Mouse (Mus musculus) liver, embryonic 13.5 days (tissue): Measurements from ENCODE around the gene Zfp982. TPM values are rescaled to one million over a fixed set of nuclear protein-coding genes. Genes with fewer than 3 reads are reported as not detected.
"Not testable (repeated sequence)": the region's sequence is repeated elsewhere in the genome, so short reads cannot be mapped to it uniquely, and the experiment has no call there.

ENCODE experiments used
- ATAC-seq: fragments of 200-750 bp; cut with Nextera tagmentation; 2 replicates; pipeline ENCODE4 v1.8.0; 2017; ENCODE audit warnings: low read depth, mild to moderate bottlenecking, moderate number of reproducible peaks, moderate library complexity
- DNase-seq: peaks from one replicate; pipeline ENCODE4 v3.0.0; 2022
- H3K27ac ChIP-seq: fragments of 300-500 bp; sonication (generic); 2 replicates; pipeline ENCODE4 v1.5.1; 2015; ENCODE audit warnings: moderate library complexity, mild to moderate bottlenecking, inconsistent platforms
- H3K27me3 ChIP-seq: fragments of 300-500 bp; sonication (generic); 2 replicates; pipeline ENCODE4 v1.6.1; 2015; ENCODE audit warnings: mild to moderate bottlenecking, inconsistent platforms
- H3K36me3 ChIP-seq: fragments of 300-500 bp; sonication (generic); 2 replicates; pipeline ENCODE4 v1.6.1; 2015; ENCODE audit warnings: mild to moderate bottlenecking, inconsistent platforms
- H3K4me1 ChIP-seq: fragments of 300-500 bp; sonication (generic); replicated peaks from 2 replicates; pipeline ENCODE4 v1.6.1; 2015; ENCODE audit warnings: inconsistent platforms
- H3K4me2 ChIP-seq: fragments of 300-500 bp; sonication (generic); 2 replicates; pipeline ENCODE4 v1.6.1; 2015; ENCODE audit warnings: inconsistent platforms, mild to moderate bottlenecking, moderate library complexity
- H3K4me3 ChIP-seq: fragments of 300-500 bp; sonication (generic); replicated peaks from 2 replicates; pipeline ENCODE4 v1.5.1; 2015; ENCODE audit warnings: mild to moderate bottlenecking, inconsistent platforms
- H3K9ac ChIP-seq: fragments of 300-500 bp; sonication (generic); 2 replicates; pipeline ENCODE4 v1.6.1; 2015; ENCODE audit warnings: mild to moderate bottlenecking, inconsistent platforms
- H3K9me3 ChIP-seq: fragments of 300-500 bp; sonication (generic); replicated peaks from 2 replicates; pipeline ENCODE4 v1.6.1; 2016; ENCODE audit warnings: inconsistent platforms
- WGBS: fragments of 180-500 bp; shearing (Covaris S2); methylation state at CpG from one replicate; pipeline ENCODE4 v1.1.7; 2015; ENCODE audit not compliant: insufficient replicate concordance; 5-methylcytosine and 5-hydroxymethylcytosine counted together
- polyA plus RNA-seq: library from polyadenylated mRNA; unstranded; fragments of >200 nt; fragmentation: Nextera tagmentation; extraction: Ambion mirVana; gene quantifications from 2 replicates; pipeline ENCODE4 v1.2.1, GENCODE M21; 2015

Zfp982 gene
- polyA plus RNA-seq, 1 experiment from 2014 or later = 2.4 TPM

DNA sequence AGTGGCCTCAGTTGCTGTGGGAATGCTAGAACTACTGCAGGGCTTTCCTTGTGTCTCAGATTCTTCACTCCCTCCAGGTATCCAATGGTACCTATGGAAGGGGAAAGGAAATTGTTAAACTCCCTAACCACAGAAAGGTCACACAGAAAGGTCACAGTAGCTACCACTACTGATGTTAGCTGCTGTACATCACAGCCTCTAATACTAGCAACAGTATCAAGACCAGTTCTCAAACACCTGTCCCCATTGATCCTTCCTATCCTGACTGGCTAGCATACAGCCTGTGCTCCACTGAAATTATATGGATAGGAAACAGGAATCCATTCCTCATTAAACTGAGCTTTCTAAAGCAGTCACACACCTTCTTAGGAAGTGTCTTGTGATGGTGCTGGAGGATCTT, 27.9 kb downstream of the Zfp982 start:
- Histone ChIP-seq H3K9ac (no peak overlapping the region), H3K27ac (no peak overlapping the region), H3K36me3 (no peaks in the 10 kb centered on the region), H3K4me1 (no peaks in the 10 kb centered on the region), H3K4me3 (no peak overlapping the region), H3K27me3 (no peaks in the 10 kb centered on the region), H3K4me2 (no peak overlapping the region), H3K9me3 (peaks cover 40% of the 10 kb centered on the region)
- DNase-seq = no peak
- ATAC-seq = 0 out of 2 replicates have a peak, but pooled peaks have one; percentile 18

DNA sequence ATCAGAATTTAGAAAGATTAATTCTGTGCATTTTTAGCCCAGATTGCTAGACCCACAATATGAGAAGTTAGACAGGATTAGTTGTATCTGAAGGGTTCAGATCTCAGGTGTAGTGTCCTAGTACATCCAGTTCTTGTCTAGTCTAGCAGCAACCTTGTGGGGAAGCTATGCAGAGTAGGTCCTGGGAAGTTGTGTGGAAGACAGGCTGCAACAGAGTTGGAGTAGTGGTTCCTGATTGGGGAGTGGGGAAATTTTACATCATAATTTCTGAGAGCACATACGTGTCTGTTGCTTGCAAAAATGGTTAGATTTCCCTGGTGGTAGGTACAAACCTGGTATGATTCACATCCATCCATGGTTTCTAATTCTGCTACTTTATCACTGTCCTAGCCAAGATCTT, 32.9 kb downstream of the Zfp982 start:
- no peak for DNase-seq
- H3K4me3 ChIP-seq = no peak overlapping the region
- H3K36me3 ChIP-seq = no peaks in the 10 kb centered on the region
- no peak overlapping the region for H3K4me2 ChIP-seq
- no peak for ATAC-seq
- no peaks in the 10 kb centered on the region for H3K4me1 ChIP-seq
- H3K9me3 ChIP-seq = peaks cover 41% of the 10 kb centered on the region
- no peak overlapping the region for H3K9ac ChIP-seq
- H3K27ac ChIP-seq = no peak overlapping the region
- 53% methylated on average over 1 of the region's 1 CpGs for WGBS
- no peaks in the 10 kb centered on the region for H3K27me3 ChIP-seq

DNA sequence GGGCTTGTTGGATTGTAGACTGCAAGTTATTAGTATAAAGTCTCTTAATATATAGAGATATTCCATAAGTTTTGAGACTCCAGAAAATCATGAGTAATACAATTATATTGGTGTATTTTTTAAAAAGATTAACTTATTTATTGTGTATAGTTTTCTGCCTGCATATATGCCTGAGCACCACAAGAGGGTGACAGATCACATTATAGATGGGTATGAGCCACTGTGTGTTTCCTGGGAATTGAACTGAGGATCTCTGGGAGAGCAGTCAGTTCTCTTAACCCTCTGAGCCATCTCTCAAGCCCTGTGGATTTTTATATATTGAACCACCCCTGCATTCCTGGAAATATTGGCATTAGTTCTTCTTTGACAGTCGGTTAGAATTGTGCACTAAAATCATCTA, 38.1 kb downstream of the Zfp982 start:
- no peak for ATAC-seq
- H3K36me3 ChIP-seq = no peaks in the 10 kb centered on the region
- H3K4me3 ChIP-seq = no peak overlapping the region
- no peaks in the 10 kb centered on the region for H3K4me1 ChIP-seq
- no peak overlapping the region for H3K9ac ChIP-seq
- 64% methylated on average over 1 of the region's 1 CpGs for WGBS
- peaks cover 18% of the 10 kb centered on the region for H3K9me3 ChIP-seq
- no peak for DNase-seq
- no peak overlapping the region for H3K4me2 ChIP-seq
- H3K27me3 ChIP-seq = no peaks in the 10 kb centered on the region
- no peak overlapping the region for H3K27ac ChIP-seq

DNA sequence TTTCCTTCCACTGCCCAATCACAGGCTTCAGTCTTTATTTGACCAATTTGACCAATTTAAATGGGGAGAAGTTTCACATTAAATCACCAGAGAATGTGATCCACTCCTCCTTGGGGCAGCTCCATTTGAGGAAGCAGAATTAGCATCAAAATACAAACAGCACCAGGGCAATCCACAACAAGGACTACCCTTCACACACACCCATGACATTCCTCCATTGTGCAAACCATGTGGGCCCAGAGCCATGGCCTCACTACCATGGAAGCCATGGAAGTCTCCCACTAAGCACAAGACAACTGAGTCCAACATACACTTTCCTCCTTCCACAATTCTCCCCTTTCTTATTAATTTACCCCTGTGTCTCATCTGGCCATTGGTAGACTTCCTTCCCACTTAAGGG, 43.7 kb downstream of the Zfp982 start:
- not testable (repeated sequence) for H3K36me3 ChIP-seq, H3K27ac ChIP-seq, H3K9ac ChIP-seq, H3K4me2 ChIP-seq, ATAC-seq, H3K4me3 ChIP-seq, H3K4me1 ChIP-seq, DNase-seq, H3K27me3 ChIP-seq
- H3K9me3 ChIP-seq = peaks cover 23% of the 10 kb centered on the region

DNA sequence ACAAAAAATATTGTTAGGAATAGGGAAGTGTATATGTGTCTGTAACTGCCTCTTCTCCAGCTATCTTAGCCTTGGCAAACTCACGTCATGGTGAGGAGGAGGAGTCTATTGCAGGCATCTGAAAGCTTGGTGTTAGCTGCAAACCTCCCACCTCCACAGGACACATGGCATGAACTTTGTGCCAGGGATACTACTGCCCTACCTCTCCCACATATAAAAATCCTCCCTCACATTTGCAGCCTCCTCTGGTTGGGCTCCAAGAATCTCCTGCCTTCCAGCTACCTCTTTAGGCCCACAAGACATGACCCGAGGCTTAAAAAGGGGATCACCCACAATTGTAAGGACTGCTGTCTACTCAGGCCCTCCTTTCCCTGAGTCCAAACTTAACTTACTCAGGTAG, 45.5 kb downstream of the Zfp982 start:
- Histone ChIP-seq H3K4me2 (no peak overlapping the region), H3K27ac (no peak overlapping the region), H3K9me3 (peaks cover 26% of the 10 kb centered on the region), H3K9ac (no peak overlapping the region), H3K27me3 (no peaks in the 10 kb centered on the region), H3K4me3 (no peak overlapping the region), H3K4me1 (no peaks in the 10 kb centered on the region), H3K36me3 (no peaks in the 10 kb centered on the region)
- WGBS = 42% methylated on average over 2 of the region's 2 CpGs
- no peak for DNase-seq
- ATAC-seq = no peak

DNA sequence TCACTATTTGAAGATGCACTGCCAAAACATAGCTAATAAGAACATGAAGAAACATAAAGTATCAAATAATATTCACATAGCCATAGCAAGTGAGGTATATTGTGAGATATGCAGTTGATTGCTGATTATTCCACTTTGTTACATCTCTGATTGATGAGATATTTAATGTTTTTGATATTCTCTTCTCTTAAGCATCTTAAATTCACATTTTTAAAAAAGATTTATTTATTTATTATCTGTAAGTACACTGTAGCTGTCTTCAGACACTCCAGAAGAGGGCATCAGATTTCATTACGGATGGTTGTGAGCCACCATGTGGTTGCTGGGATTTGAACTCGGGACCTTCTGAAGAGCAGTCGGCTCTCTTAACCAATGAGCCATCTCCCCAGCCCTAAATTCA, 47.7 kb downstream of the Zfp982 start, which contains the start of gene Gm16503:
Gm16503 (plus strand) TSS at position 301 of the 400 bp plus-strand sequence.
- ATAC-seq, DNase-seq, H3K4me1 ChIP-seq, H3K27ac ChIP-seq, H3K27me3 ChIP-seq, H3K9ac ChIP-seq, H3K4me3 ChIP-seq, H3K36me3 ChIP-seq, H3K4me2 ChIP-seq: not testable (repeated sequence)
- 67% methylated on average over 3 of the region's 3 CpGs for WGBS
- H3K9me3 ChIP-seq = peaks cover 26% of the 10 kb centered on the region

DNA sequence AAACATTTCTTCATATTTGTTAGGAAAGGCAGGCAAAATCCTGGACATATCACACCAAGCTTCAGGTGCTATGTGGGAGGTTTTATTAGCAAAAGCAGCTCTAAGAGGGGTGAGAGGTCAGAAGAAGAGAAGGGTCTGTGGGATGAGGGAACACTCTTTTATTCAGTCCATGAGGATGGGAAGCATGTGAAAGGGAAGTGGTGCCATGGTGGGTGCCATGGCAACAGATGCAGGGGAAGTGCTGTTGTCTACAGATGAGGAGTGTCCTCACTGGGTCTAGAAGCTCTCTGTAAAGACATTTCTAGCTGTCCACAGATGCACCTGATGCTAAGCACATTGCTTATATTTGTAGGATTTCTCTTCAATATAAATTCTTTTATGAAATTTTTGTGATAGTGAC, 48.9 kb downstream of the Zfp982 start:
- ATAC-seq = no peak
- Histone ChIP-seq H3K27me3 (no peaks in the 10 kb centered on the region), H3K4me1 (no peaks in the 10 kb centered on the region), H3K9me3 (peaks cover 23% of the 10 kb centered on the region), H3K4me3 (no peak overlapping the region), H3K36me3 (no peaks in the 10 kb centered on the region), H3K9ac (no peak overlapping the region), H3K27ac (no peak overlapping the region), H3K4me2 (no peak overlapping the region)
- DNase-seq = no peak

DNA sequence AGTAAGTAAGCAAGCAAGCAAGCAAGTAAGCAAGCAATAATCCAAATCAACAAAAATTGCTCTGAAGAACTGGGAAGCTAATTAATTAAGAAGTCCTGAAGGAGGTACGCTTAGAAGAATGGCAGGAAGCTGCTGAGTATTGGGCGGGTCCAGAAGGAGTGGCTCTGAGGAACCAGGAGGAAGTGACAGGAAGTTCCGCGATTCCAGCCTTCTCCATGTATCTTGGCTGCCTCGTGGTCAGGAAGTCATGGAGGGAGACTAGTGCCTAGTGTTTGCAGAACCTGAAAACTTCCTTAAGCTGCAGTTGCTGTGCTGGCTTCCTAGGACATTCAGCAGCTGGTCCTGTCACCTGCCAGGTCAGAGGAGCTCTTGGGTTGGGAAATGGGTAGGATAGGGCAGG, 60.9 kb downstream of the Zfp982 start, which contains the start of gene Zfp985:
Zfp985 (plus strand) TSS at position 207 of the 400 bp plus-strand sequence.
- not testable (repeated sequence) for H3K36me3 ChIP-seq, H3K4me1 ChIP-seq, H3K9ac ChIP-seq, H3K4me3 ChIP-seq, H3K27me3 ChIP-seq, H3K9me3 ChIP-seq, DNase-seq, H3K27ac ChIP-seq, H3K4me2 ChIP-seq, ATAC-seq
- WGBS = 45% methylated on average over 5 of the region's 5 CpGs

DNA sequence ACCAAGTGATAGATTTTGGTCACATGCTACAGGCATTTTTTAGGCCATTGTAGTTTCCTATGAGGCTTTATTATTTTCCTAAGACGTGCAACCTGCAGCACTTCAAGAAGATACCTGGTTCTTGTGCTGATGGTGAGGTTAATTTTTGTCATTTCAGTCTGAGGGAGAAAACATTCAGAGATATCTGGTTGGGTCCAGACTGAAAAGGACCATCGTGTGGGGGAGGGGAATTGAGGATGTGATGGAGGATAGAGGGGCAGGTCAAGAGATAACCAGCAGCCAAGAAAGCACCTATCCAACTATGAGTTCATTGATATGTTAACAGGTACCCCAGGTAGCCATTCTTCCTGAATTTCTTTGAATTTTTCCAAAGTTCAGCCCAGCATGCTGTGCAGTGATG, 62.1 kb downstream of the Zfp982 start:
- not testable (repeated sequence) for H3K4me2 ChIP-seq, H3K36me3 ChIP-seq, H3K9ac ChIP-seq, H3K27me3 ChIP-seq, H3K9me3 ChIP-seq, H3K4me3 ChIP-seq, ATAC-seq, H3K4me1 ChIP-seq, DNase-seq, H3K27ac ChIP-seq
- WGBS = 45% methylated on average over 2 of the region's 2 CpGs

DNA sequence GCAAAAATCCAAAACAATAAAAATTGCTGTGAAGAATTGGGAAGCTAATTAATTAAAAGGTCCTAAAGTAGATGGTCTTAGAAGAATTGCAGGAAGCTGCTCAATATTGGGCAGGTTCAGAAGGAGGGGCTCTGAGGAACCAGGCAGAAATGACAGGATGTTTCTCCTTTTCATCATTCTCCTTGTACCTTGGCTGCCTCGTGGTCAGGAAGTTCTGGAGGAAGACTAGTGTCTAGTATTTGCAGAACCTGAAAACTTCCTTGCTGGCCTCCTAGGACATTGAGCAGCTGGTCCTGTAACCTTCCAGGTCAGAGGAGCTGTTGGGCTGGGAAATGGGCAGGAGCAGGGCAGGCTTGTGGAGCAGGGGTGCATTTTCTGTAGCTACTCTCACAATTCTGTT, 64.7 kb downstream of the Zfp982 start:
- ATAC-seq = not testable (repeated sequence)
- WGBS = 21% methylated on average over 1 of the region's 1 CpGs

DNA sequence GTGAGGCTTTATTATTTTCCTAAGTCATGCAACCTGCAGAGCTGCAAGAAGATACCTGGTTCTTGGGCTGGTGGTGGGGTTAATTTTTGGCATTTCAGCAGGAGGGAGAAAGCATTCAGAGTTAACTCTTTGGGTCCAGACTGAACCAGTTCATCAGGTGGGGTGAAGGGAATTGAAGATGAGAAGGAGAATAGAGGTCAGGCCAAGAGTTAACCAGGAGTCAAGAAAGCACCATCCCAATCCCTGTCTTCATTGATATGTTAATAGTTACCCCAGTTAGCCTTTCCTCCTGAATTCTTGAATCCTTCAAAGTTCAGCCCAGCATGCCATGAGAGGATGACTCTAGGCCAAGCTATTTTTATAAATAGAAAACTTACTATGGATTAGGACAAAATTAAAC, 65.8 kb downstream of the Zfp982 start:
- H3K36me3 ChIP-seq, H3K27me3 ChIP-seq, DNase-seq, H3K27ac ChIP-seq, ATAC-seq, H3K4me3 ChIP-seq, H3K9ac ChIP-seq, H3K4me2 ChIP-seq, H3K9me3 ChIP-seq, H3K4me1 ChIP-seq: not testable (repeated sequence)

More for the DNA sequence above, 64.7 kb downstream of the Zfp982 start:
- H3K9me3 ChIP-seq, DNase-seq, H3K4me3 ChIP-seq, H3K36me3 ChIP-seq, H3K27ac ChIP-seq, H3K4me1 ChIP-seq, H3K9ac ChIP-seq, H3K27me3 ChIP-seq, H3K4me2 ChIP-seq: not testable (repeated sequence)

DNA sequence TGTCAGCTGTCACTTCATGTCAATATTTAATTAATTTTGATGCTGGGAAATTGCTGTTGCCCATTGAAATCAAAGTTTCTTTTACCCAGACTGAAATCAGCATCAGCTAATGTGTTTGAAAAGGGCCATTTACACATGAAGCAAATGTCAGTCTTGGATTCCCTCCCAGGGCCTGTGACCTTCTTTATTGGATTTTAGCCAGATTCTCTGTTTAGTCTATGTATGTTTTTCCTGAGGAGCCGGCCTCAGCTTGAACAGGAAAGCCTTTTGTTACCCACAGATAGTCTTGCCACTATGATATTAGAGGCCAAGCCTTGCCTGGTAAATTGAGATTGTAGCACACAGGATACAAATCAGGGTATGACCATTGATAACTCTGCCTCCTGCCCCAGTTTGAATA, 66.9 kb downstream of the Zfp982 start:
- H3K27ac ChIP-seq, ATAC-seq, H3K36me3 ChIP-seq, H3K9me3 ChIP-seq, H3K27me3 ChIP-seq, H3K4me1 ChIP-seq, DNase-seq, H3K4me2 ChIP-seq, H3K4me3 ChIP-seq, H3K9ac ChIP-seq: not testable (repeated sequence)
- WGBS = 23% methylated on average over 1 of the region's 1 CpGs
